Mouse (Mus musculus): ENCODE data around the gene Wdr18.

Gene Wdr18

DNA sequence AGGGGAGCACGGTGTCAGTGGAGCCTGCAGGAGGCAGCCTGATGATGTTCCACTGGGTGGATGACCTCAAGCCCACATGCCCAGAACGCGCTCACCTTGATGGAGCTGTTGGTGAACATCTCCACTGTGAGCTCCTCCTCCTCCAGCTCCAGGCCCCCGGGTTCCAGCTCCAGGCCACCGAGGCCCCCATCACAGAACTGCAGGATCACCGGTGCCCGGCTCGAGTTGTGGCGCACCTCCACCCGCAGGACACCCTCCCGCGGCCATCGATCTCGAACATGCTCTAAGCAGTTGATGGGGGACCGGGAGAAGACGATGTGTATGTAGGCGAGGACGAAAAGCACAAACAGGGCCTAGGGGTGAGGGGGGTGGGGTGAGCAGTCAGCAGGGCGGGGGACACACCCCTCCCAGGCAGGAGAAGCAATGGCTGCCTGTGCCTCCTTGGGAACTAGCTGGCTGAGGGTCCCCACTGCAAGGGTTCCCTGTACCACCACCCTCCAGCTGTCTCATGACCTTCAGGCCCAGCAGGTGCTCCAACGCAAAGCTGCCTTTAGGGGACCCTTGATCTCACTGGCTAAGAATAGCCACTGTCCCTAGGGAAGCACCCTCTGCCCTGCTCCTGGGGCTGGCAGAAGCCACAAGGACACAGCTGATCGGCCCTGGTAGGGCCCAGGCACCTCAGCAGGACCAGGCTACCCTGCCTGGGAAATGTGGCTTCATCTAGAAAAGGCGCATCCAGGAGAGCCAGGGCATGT, 19.6 kb downstream of the Wdr18 start:
- no peak for DNase-seq

DNA sequence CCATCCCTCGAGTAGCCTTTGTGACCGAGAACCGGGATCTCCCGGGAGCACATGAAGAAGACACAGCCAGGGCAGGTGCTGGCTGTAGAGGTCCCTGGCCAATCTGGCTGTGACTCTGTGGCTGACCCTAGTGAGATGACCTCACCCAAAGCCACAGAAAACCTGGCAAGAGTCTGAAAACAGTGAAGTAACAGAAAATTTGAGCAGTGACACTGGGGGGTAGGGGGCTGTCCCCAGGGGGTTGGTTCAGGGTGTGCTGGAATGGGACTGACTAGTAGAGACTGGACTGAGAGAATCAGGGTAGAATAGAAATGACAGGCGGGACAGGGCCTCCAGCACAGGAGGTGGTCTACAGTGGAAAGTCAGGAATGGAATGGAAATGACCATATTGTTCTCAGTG, 23.3 kb downstream of the Wdr18 start:
- DNase-seq, result peak; percentile 54 to 61

DNA sequence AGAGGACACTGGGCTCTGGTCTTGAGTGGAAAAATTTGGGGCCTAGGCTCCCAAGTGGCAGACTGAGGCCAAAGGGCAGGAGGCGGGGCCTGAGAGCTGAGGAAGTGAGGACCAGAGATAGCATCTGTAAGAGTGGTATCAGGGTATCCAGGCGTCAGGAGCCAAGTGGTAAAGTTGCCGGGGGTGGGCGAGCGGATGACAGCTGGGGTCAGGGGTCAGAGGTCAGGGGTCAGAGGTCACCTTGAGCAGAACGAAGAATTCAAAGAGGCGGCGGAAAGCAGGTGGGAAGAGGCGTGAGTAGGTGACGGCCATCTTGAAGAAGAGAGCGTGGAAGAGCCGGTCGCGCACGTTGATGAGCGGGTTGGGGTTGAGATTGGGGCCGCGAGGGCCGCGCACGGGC, 23.7 kb downstream of the Wdr18 start:
- DNase-seq, result peak; percentile 80 to 87

DNA sequence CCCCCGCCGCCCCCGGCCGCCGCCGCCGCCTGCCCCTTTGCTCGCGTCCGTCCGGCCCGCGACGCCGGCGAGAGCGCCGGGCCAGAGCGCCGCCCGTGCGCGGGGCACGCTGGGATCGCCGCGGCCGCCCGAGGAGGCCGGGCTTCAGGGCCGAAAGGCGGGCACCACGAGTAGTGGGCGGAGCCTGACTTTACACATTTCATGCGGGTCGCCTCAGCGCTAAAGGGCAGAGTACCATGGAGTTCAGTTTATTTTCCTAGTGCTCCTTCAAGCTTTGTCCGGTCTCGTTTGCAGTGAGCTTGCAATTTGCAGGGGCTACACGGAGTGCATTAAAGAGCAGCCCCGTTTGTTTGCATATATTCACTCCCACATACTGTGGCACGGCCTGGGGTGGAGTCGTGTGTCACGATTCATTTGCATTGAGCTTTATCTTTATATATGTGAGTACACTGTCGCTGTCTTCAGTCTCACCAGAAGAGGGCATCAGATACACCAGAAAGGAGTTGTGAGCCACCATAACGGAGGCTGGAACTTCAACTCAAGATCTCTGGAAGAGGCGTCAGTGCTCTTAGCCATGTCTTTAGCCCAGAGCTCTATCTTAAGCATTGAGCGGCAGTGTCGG, 24.4 kb downstream of the Wdr18 start, which contains the start of gene Tmem259:
TSS of gene Tmem259 (minus strand) at position 136 of the 622 bp plus-strand sequence.
- DNase-seq, result peak; percentile 90 to 93

DNA sequence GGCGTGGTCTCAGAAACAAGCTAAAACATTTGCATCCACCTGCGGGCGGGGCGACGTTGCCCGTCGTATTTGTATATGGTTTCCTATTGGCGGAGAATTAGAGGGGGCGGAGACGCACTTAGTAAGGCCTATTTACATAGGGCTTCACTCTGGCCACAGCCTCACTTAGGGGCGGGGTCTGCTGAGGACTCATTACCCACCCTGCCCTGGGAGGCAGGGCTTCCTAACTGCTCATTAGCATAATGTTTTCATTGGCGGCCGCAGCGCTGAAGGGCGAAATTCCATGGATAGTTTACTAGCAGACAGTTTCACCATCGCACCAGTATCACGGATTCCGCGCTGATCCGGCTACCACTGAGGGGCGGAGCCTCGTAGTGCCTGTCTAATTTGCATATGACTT, 24.9 kb downstream of the Wdr18 start:
- DNase-seq, result peak; percentile 96 to 98

DNA sequence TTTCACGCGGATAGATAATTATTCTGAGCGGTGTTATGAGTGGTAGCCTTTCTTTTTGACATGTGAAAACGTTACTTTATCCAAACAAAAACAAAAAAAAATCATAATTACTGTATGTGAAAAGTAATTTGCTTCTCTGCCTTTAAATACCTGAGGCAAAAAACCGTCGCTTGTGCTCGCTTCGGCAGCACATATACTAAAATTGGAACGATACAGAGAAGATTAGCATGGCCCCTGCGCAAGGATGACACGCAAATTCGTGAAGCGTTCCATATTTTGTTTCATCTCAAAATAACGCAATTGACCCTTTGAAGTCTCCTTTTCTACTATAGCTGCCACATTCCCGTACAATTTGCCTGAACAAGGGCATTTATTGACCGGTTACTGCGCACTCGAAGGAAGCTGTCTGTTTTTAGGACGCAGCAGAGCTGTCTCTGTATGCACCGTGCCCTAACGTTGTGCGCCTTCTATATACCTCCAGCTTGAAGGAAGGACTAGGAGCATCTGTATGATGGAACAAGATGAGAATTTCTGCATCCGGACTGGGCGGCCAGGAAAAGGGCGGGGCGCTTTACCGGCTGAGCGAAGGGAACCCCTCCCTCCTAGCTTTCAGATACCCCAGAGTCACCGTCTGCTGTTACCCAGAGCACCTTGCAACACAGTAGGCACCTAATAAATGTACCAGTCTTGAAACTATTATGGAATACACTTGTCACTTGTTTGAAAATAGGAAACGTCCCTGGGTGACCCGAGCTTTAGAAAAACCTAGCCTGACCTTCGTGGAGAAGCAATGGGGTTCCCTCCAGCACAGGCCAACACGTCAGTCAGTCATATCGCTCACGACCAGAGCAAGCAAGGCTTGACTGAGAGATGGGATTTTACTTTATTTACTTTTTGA, 25.6 kb downstream of the Wdr18 start:
- DNase-seq, result peak; percentile 79 to 85

DNA sequence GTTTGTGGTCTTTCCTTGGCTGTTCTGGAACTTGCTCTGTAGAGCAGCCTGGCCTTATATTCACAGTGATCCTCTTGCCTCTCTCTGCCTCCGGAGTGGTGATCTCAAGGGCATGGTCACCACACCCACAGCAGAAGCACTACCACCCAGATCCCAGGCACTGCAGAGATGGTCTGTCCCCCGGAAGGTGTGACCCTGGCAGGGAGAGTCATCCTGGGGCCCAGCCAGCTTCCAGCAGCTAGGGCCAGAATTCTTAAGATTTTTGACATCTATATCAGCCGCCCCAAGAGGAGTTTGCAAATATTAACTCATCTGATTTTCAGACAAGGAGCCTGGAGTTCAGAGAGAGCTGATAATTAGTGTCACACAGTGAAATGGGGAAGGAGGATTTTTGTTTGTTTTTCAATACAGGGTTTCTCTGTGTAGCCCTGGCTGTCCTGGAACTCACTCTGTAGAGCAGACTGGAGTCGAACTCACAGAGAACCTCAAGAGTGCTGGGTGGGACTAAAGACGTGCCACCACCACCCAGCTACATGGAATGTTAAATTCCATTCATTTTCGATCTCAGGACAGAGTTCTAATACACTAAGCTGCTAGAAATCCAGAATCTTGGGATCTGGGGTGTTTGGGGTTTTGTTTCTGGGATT, 26.4 kb downstream of the Wdr18 start:
- DNase-seq, result peak; percentile 59 to 64

DNA sequence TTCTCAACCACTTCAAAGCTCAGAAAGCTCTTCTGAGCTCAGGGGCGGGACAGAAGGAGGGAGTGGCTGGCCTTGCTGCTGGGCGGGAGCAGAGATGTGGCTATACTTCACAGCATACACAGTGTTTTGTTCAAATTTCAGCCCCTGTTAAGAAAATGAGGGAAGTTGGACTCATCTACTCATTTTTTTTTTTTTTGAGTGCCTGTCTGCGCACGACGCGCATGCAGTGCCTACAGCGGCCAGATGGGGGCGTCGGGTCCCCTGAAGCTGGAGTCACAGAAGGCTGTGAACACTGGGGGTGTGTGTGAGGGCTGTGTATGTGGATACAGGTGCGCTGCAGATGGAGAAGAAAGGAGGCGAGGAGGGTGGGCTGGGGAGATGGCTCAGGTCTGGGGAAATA, 27.0 kb downstream of the Wdr18 start:
- DNase-seq, result peak; percentile 94 to 97

DNA sequence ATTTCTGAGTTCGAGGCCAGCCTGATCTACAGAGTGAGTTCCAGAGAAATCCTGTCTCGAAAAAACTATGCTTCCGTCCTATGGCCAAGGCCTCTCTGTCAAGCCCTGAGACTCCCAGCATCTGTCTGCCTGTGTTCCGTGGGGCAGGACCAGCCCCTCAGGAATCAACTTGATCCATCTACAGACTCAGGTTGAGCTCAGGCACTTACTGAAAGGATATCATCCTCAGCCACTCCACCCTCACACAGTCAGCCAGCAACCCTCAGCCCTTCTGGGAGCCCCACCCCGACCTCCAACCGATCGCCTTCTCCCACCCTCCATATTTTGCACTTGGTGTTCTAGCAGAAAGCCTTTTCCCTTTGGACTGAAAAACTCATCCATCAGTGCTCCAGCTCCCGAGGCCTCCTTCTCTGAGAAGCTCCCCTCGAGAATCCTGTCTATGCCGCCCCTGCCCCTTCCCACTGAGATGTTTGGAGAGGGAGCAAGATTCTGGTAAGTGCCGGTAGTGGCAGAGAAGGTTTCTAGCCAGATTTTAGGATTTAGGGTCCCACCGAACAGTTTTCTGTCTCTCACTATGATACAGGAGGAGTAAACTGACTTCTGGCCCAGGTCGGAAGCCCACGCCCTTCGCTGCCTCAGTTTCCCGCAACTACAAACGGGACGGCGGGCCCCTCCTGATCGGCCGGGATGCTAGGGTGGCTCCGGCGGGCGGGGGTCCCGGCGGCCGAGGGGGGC, 28.0 kb downstream of the Wdr18 start:
- DNase-seq, result peak in 1 of 2 experiments; percentile 21

DNA sequence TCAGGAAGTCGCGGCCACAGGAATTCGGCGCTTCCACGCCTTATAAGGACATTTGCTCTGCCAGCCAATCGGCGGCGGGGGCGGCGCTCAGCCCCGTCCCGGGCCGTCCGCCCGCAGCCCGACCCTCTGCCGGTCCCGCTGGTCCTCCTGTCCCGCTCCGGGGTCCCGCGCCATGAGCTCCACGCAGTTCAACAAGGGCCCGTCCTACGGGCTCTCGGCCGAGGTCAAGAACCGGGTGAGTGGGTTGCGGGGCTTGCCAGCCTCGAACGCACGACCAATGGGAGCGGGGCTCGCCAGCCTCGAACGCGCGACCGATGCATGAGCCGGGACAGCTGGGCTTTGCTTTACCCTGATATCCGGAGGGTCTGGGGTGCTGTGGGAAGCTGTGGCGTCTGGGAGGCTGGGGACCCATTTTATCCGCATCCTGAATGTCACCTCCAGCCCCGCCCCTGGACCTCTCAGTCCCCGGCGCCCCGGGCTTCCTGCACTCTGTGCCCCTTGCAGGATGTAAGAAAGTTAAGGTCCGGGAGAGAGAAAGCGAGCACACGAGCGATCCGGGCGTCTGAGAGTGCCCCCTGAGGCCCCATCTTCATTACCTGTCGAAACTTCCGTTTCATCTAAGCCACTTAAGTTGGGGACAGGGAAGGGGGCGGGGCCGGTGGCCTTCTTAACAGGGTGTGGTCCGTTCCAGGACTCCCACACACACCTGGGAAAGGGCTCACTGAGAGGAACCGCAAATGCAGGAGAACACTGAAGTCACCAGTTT, 28.7 kb downstream of the Wdr18 start, which contains the start of gene Cnn2:
TSS of gene Cnn2 (plus strand) at position 79 of the 766 bp plus-strand sequence.
- DNase-seq, result no peak

DNA sequence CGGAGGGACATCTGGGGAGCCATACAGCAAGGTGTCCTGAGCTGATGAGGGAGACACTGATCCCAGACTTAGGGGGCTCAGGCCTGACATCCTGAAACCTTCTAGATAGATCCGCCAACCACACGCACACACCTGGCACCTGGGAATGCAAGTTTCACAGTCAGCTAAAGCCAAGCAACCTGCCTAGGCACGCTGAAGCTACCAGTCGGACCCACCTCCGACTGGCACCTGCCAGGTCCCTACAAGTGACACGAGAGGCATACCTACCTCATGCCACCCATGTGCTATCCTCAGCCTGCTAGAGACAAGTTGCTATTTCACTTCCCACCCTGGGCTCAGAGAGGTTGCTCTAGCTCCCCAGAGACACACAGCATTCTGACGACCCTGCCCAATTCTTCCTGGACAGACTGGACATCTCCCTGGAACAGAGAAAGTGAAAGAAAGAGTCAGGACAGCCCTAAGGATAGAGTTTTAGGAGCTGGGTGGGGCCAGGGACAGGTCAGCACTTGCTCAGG, 29.4 kb downstream of the Wdr18 start:
- no peak for DNase-seq

DNA sequence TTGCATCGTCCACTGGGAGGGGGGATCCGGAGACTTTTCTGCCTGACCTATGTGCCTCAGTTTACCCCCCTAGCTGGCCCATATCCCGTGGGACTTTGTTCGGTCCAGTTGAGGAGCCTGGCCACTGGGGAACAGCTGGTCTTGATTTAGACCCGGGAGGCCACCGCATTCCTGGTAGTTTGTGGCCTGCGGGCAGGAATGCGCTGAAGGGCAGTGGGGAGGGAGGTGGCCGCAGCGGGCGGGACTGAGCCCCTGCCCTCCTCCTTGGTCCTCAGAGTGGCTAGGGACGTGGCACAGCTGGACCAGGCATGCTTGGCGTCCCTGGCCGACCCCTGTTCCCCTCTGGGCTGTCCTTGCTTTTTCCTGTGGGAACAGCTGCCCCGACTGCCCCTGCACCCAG, 29.9 kb downstream of the Wdr18 start:
- no peak for DNase-seq

DNA sequence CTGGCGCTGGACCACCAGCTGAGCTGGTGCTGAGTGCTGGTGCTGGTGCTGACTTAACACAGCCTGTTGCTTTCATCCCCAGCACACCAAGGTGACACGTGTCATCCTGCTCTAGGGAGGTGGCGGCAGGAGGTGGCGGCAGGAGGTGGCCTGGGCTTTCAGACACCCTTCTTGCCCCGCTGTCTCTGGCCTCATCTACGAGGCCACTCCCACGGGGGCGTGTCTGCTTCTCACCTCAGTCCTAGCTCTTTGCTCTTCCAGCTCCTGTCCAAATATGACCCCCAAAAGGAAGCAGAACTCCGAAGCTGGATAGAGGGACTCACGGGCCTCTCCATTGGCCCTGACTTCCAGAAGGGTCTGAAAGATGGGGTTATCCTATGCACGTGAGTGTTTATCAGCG, 31.1 kb downstream of the Wdr18 start:
- DNase-seq, result no peak

DNA sequence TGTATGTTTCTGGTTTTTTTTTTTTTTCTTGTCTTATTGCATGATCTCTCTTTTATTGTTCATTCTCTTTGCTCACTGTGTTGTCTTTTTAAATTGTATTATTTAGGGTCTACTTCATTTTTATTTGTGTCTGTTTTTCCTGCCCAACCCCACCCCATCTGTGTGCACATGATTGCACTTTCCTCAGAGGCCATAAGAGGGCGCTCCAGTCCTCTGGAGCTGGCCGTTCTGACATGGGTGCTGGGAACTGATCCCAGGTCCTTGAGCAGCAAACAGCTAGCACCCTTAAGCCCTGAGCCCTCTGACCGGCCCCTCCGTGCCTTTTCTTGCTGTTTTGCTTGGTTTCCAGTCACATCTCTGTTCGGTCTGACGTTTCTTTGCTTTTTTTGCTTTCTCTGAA, 31.6 kb downstream of the Wdr18 start:
- DNase-seq, result no peak

DNA sequence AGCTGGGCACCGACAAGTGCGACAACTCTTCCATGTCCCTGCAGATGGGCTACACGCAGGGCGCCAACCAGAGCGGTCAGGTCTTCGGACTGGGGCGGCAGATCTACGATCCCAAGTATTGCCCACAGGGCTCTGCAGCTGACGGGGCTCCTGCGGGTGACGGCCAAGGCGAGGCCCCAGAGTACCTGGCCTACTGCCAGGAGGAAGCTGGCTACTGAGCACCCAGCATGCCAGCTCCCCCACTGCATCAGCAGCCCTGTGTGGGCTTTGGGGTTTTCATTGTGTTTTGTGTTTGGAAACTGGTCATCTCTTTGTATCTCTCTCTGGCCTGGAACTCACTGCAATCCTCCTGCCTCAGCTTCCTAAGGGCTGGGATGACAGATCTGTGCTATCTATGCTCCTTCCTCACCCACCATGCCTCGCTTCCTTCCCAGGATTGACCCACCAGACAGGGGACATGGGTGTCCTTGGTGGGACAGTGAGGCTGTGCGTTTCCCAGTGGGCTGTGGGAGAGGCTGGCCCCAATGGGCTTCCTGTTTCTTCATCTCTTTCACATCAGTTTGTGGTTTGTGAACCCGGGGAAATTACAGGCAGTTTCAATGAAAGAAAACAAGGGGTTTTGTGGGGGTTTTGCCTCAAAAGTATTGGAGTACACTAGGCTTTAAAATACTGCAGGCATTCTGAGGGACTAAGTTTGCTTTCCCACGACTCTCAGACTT, 34.6 kb downstream of the Wdr18 start:
- DNase-seq, result peak in 1 of 2 experiments; percentile 50

DNA sequence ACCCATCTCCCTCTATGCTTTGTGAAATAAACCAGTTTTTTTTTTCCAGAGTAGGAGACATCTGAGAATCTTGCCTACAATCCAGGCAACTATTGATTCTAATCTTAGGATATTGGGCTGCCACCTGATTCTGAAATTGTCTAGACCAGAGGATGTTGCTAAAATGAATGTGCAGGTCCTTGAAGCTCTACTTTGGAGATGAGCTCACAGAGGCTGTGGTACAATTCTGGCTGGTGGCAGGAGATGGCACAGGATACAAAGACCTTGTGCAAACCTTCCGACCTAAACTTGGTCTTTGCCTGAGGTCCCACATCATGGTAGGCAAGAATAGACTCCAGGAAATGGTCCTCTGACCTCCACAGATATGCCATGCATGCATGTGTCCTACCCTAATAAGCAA, 35.7 kb downstream of the Wdr18 start:
- no peak for DNase-seq

DNA sequence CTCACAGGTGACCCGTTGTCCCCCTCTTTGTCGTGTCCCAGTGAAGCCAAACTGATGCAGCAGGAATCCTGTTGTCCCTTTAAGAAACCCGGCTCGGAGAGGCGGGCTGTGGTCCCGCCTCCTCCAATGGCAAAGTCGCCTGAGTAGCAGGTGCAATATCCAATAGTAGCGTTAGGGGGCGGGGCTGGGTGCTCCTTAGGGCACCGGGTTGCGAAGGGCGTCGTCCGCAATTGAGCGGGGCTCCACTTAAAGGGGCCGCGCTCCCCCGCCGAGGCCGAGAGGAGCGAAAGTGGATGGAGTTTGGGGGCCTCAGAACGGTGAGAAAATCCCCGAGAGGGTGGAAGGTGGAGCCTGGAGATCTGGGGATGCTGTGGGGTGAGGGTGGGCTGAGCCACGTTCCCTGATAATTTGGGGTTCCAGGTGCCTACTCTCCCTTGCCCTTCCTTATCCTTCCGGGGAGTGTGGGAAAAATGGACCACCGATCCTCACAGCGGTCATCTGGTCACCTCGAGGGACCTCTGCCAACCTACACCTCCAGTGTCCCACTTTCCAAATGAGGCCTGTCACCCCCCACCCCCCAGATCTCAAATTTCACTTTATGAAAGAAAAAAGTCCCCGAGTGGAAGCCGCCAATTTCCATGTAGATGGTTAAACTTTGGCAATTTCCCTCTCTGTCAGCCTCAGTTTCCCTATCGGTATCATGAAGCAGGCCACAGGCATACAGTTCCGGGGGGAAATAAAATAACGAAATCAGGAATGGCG, 36.5 kb downstream of the Wdr18 start, which contains the start of gene Abca7:
TSS of gene Abca7 (plus strand) at position 223 of the 762 bp plus-strand sequence.
- DNase-seq, result peak; percentile 100

DNA sequence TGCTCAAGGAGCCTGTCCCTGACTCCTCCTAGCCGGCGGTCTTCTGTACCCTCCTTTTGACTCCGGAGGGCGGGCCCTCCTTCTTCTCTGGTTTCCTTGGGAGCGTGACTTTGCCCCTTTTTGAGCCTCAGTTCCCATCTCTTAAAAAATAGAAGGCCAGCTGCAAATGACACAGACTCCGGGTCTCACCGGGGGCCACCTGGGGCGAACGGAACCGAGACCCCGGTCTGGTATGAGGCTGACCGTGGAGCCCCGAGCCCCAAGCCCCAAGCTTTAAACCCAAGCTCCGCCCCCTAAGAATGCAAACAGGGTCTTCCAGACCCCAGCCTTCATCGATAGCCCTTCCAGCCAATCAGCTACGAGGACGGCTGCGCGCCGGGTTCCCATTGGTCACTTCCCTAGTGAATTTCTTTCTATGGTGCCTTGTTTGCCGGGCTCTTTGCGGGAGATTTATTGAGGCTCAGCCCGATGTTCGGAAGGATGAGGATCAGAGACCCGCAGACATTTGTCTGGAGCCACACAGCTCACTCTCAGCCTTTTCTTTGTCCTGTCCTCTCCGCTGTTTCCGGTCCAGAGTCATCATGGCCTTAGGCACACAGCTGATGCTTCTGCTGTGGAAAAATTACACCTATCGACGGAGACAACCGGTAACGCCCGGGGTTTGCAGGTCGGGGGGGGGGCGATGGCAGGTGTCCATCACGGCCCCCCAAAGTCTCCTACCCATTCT, 37.2 kb downstream of the Wdr18 start:
- peak; percentile 90 to 93 for DNase-seq

DNA sequence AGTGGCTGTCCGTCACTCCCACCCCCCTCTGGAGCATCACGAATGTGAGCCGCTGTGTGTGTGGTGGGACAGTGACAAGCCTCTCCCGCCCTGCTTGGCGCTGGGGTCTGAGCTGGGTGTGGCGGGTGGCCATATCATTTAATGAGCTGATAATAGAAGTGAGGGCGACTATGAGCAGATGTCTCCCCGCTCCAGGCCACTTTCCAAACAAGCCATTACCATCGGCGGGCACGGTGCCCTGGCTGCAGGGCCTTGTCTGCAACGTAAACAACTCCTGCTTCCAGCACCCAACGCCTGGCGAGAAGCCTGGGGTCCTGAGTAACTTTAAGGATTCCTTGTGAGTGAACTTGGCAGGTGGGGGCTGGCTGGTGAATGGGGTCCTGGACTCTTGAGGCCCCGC, 37.9 kb downstream of the Wdr18 start:
- DNase-seq, result peak; percentile 89 to 91
